Mouse (Mus musculus) ES-E14 (cell line): ENCODE results near the gene Itpr1. TPM values are rescaled to one million over a fixed set of nuclear protein-coding genes. Genes with fewer than 3 reads are reported as not detected.

Experiments
- DNase-seq: peaks from one replicate; pipeline ENCODE4 v3.0.0-alpha.2; 2013; ENCODE audit warnings: low read depth, low spot score
- H3K27ac ChIP-seq: 2 replicates; pipeline ENCODE4 v1.5.1; 2012; ENCODE audit warnings: low read depth, mild to moderate bottlenecking, low read length, moderate library complexity, mixed read lengths; ENCODE audit not compliant: poor library complexity, insufficient read depth, severe bottlenecking
- H3K36me3 ChIP-seq: 2 replicates; pipeline ENCODE4 v1.6.1; 2012; ENCODE audit warnings: mild to moderate bottlenecking, low read length, moderate library complexity, mixed read lengths; ENCODE audit not compliant: control insufficient read depth, poor library complexity, insufficient read depth, severe bottlenecking
- H3K4me1 ChIP-seq, 2 experiments: fragments of 150-350 bp in 1 of 2; sonication (generic) in 1 of 2; 2 replicates each; pipeline ENCODE4 v1.6.1; 2012; ENCODE audit warnings: low read length in 2 of 2, mild to moderate bottlenecking in 1 of 2, mixed read lengths in 1 of 2; ENCODE audit not compliant: control insufficient read depth in 2 of 2, insufficient read depth in 2 of 2, poor library complexity in 1 of 2
- H3K4me3 ChIP-seq, 2 experiments: fragments of 150-350 bp in 1 of 2; sonication (generic) in 1 of 2; 2 replicates each; pipeline ENCODE4 v1.5.1; 2012; ENCODE audit warnings: low read length in 2 of 2, low read depth in 1 of 2, mild to moderate bottlenecking in 1 of 2, mixed read lengths in 1 of 2; ENCODE audit not compliant: insufficient read depth in 1 of 2, poor library complexity in 1 of 2, severe bottlenecking in 1 of 2
- H3K9ac ChIP-seq: 2 replicates; pipeline ENCODE4 v1.6.1; 2012; ENCODE audit warnings: low read depth, mild to moderate bottlenecking, low read length, mixed read lengths; ENCODE audit not compliant: poor library complexity, insufficient read depth, severe bottlenecking
- H3K9me3 ChIP-seq: fragments of 150-350 bp; sonication (generic); 2 replicates; pipeline ENCODE4 v1.6.1; 2012; ENCODE audit warnings: low read depth, mild to moderate bottlenecking, low read length; ENCODE audit not compliant: control insufficient read depth, insufficient read depth
- CHD2 ChIP-seq: IDR thresholded peaks from 2 replicates; pipeline ENCODE4 v1.6.1; 2014; ENCODE audit warnings: mild to moderate bottlenecking, low read depth, low read length, inconsistent platforms
- HCFC1 ChIP-seq: IDR thresholded peaks from 2 replicates; pipeline ENCODE4 v1.6.1; 2012; ENCODE audit warnings: low read length, inconsistent platforms, borderline replicate concordance; ENCODE audit not compliant: insufficient read depth
- MAFK ChIP-seq: IDR thresholded peaks from 2 replicates; pipeline ENCODE4 v1.6.1; 2014; ENCODE audit warnings: mild to moderate bottlenecking, low read depth, low read length, inconsistent platforms; ENCODE audit not compliant: insufficient read depth
- ZC3H11A ChIP-seq: IDR thresholded peaks from 2 replicates; pipeline ENCODE4 v1.6.1; 2012; ENCODE audit warnings: low read depth, mild to moderate bottlenecking, inconsistent platforms, low read length, borderline replicate concordance
- ZNF384 ChIP-seq: IDR thresholded peaks from 2 replicates; pipeline ENCODE4 v1.6.1; 2012; ENCODE audit warnings: low read depth, low read length, inconsistent platforms
- in situ Hi-C, 2 experiments: fragments of 600-800 bp; cut with MboI; formaldehyde crosslinking; loops; one replicate each; pipeline ENCODE4 v1.15.1; 2025; ENCODE audit warnings: low sequenced_read_pairs in 2 of 2, inconsistent platforms in 1 of 2; ENCODE audit not compliant: unreplicated experiment in 2 of 2
- total RNA-seq: library from RNA; depleted of rRNA; stranded (reverse); fragments of 300-350 nt; gene quantifications from 2 replicates; pipeline ENCODE4 v1.2.3, GENCODE M21; 2012

Itpr1 gene
- total RNA-seq, 1 experiment = 52.8 TPM

GRCm38 (mm10) chr6:108303619-108304567, 91.0 kb downstream of the Itpr1 start:
- Histone ChIP-seq H3K4me3 (no peak overlapping the region), H3K36me3 (no peaks in the 10 kb centered on the region), H3K9me3 (no peaks in the 10 kb centered on the region), H3K27ac (no peak overlapping the region), H3K9ac (no peak overlapping the region), H3K4me1 (no peaks in the 10 kb centered on the region)
- in situ Hi-C loops = no loop called here
- no peak for DNase-seq
- TF ChIP-seq CHD2 (no peak), MAFK (no peak), ZNF384 (no peak), HCFC1 (no peak), ZC3H11A (no peak)

GRCm38 (mm10) chr6:108305171-108305779, 92.4 kb downstream of the Itpr1 start:
- in situ Hi-C loops = no loop called here
- Histone ChIP-seq H3K27ac (no peak overlapping the region), H3K9me3 (no peaks in the 10 kb centered on the region), H3K4me1 (no peaks in the 10 kb centered on the region), H3K4me3 (no peak overlapping the region), H3K9ac (no peak overlapping the region), H3K36me3 (no peaks in the 10 kb centered on the region)
- TF ChIP-seq CHD2 (no peak), MAFK (no peak), ZNF384 (no peak), ZC3H11A (no peak), HCFC1 (no peak)
- DNase-seq = no peak

- no peak overlapping the region for H3K9ac ChIP-seq
- TF ChIP-seq ZNF384 = no peak
- no peak for TF ChIP-seq MAFK
- no peak for TF ChIP-seq CHD2
- TF ChIP-seq ZC3H11A = no peak
- TF ChIP-seq HCFC1 = no peak
- in situ Hi-C loops = no loop called here
- H3K4me1 ChIP-seq = no peaks in the 10 kb centered on the region
- H3K4me3 ChIP-seq = no peak overlapping the region
- H3K36me3 ChIP-seq = no peaks in the 10 kb centered on the region
- no peaks in the 10 kb centered on the region for H3K9me3 ChIP-seq
- no peak overlapping the region for H3K27ac ChIP-seq
- DNase-seq = no peak
Observed at GRCm38 (mm10) chr6:108306240-108306639, 93.3 kb downstream of the Itpr1 start.

GRCm38 (mm10) chr6:108306910-108307584, 94.2 kb downstream of the Itpr1 start:
- TF ChIP-seq MAFK (no peak), ZNF384 (no peak), HCFC1 (no peak), CHD2 (no peak), ZC3H11A (no peak)
- Histone ChIP-seq H3K9me3 (no peaks in the 10 kb centered on the region), H3K27ac (no peak overlapping the region), H3K9ac (no peak overlapping the region), H3K36me3 (no peaks in the 10 kb centered on the region), H3K4me1 (no peaks in the 10 kb centered on the region), H3K4me3 (no peak overlapping the region)
- DNase-seq = no peak
- in situ Hi-C loops = no loop called here
